Mouse (Mus musculus): ENCODE measurements at regions not wholly inside any gene's neighbourhood (a gene's known extent, or its start where the extent isn't known, plus 50 kb on each side); places are given as distances from the start of the nearest gene placed in this dataset.
A peak's percentile ranks its signal among the peaks of the same experiment; 100 is the strongest.
"Not testable (repeated sequence)": the region's sequence is repeated elsewhere in the genome, so short reads cannot be mapped to it uniquely, and the experiment has no call there.

- WGBS: 84% methylated on average over 9 of the region's 9 CpGs
- H3K4me3 ChIP-seq (ENCODE audit: low read length); H3K4me2 ChIP-seq (ENCODE audit: low read length); H3K9me3 ChIP-seq (ENCODE audit: control insufficient read depth, low read length); H3K4me1 ChIP-seq (ENCODE audit: control insufficient read depth, insufficient read depth, low read depth, low read length); H3K36me3 ChIP-seq (ENCODE audit: control insufficient read depth, insufficient read depth, low read length); H3K27me3 ChIP-seq (replicated peaks; ENCODE audit: control insufficient read depth, insufficient read depth, low read length); H3K27ac ChIP-seq (ENCODE audit: low read depth, low read length); H3K9ac ChIP-seq (ENCODE audit: low read depth, low read length): not testable (repeated sequence)
- peak; percentile 87 for ATAC-seq
These were observed 95.1 kb downstream of the Stard3nl start for GRCm38 (mm10) chr13:19300320-19301011.

- WGBS: 88% methylated on average over 1 of the region's 1 CpGs
- Histone ChIP-seq H3K36me3 (ENCODE audit: control insufficient read depth, insufficient read depth, low read length) (no peaks in the 10 kb centered on the region), H3K27me3 (replicated peaks; ENCODE audit: control insufficient read depth, insufficient read depth, low read length) (no peaks in the 10 kb centered on the region), H3K4me3 (ENCODE audit: low read length) (no peak overlapping the region), H3K4me2 (ENCODE audit: low read length) (no peak overlapping the region), H3K27ac (ENCODE audit: low read depth, low read length) (no peak overlapping the region), H3K4me1 (ENCODE audit: control insufficient read depth, insufficient read depth, low read depth, low read length) (no peaks in the 10 kb centered on the region), H3K9ac (ENCODE audit: low read depth, low read length) (no peak overlapping the region), H3K9me3 (ENCODE audit: control insufficient read depth, low read length) (no peaks in the 10 kb centered on the region)
- no peak for ATAC-seq
These were observed 99.3 kb downstream of the Stard3nl start for GRCm38 (mm10) chr13:19296325-19296724.

GRCm38 (mm10) chr13:19293041-19293440 lies 102.6 kb downstream of the Stard3nl start:
- Histone ChIP-seq H3K4me3 (ENCODE audit: low read length) (no peak overlapping the region), H3K27me3 (replicated peaks; ENCODE audit: control insufficient read depth, insufficient read depth, low read length) (no peaks in the 10 kb centered on the region), H3K4me2 (ENCODE audit: low read length) (no peak overlapping the region), H3K36me3 (ENCODE audit: control insufficient read depth, insufficient read depth, low read length) (no peaks in the 10 kb centered on the region), H3K9me3 (ENCODE audit: control insufficient read depth, low read length) (no peaks in the 10 kb centered on the region), H3K9ac (ENCODE audit: low read depth, low read length) (no peak overlapping the region), H3K4me1 (ENCODE audit: control insufficient read depth, insufficient read depth, low read depth, low read length) (no peaks in the 10 kb centered on the region), H3K27ac (ENCODE audit: low read depth, low read length) (no peak overlapping the region)
- ATAC-seq: no peak
- WGBS: 44% methylated on average over 2 of the region's 2 CpGs

- no peak for ATAC-seq
- no peak overlapping the region for H3K9ac ChIP-seq (ENCODE audit: low read depth, low read length)
- 76% methylated on average over 1 of the region's 1 CpGs for WGBS
These were observed 112.4 kb downstream of the Stard3nl start for GRCm38 (mm10) chr13:19283161-19283560.

DNA sequence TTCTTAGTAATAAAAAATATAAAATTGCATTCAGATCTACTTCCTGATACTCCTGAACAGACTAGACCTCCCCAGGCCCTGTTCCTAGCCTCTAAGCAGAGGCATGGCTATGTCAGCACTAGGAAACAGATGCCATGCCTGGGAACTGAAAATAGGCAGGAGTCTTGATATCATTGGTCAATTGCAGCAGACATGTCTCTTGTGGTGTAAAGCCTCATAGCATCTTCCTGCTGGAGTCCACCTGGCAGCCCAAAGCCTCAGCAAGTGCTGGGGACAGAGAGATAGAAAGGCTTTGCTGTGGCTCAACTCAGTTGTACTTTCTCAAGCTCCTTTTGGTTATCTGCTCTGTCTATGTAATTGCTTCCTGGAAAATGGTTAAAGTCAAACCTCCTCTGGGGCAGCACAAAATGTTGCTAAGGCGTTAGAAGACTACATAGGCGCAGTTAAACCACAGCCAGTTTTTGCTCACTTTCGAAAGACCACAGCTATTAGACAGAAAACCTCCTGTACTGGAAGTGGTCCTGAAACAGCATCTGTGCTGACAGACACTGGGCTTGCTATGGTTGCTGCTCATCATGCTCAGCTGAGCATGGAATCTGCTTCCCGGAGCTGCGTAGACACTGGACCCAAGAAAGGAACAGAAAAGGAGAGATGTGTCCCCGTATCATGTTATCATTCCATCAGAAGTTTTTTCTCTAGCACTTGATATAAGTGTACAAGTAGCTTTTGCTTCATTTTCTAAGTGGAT lies 122.9 kb downstream of the Stard3nl start:
- H3K4me3 ChIP-seq (ENCODE audit: low read length); H3K27ac ChIP-seq (ENCODE audit: low read depth, low read length); H3K9ac ChIP-seq (ENCODE audit: low read depth, low read length); H3K4me1 ChIP-seq (ENCODE audit: control insufficient read depth, insufficient read depth, low read depth, low read length); H3K4me2 ChIP-seq (ENCODE audit: low read length); H3K36me3 ChIP-seq (ENCODE audit: control insufficient read depth, insufficient read depth, low read length); H3K9me3 ChIP-seq (ENCODE audit: control insufficient read depth, low read length); H3K27me3 ChIP-seq (replicated peaks; ENCODE audit: control insufficient read depth, insufficient read depth, low read length): not testable (repeated sequence)
- peak; percentile 65; the same call in 1 of the 2 replicates for ATAC-seq
- WGBS: 82% methylated on average over 6 of the region's 6 CpGs

More at GRCm38 (mm10) chr13:19283161-19283560, 112.4 kb downstream of the Stard3nl start:
- Histone ChIP-seq H3K36me3 (ENCODE audit: control insufficient read depth, insufficient read depth, low read length) (no peaks in the 10 kb centered on the region), H3K4me2 (ENCODE audit: low read length) (no peak overlapping the region), H3K27me3 (replicated peaks; ENCODE audit: control insufficient read depth, insufficient read depth, low read length) (no peaks in the 10 kb centered on the region), H3K27ac (ENCODE audit: low read depth, low read length) (no peak overlapping the region), H3K9me3 (ENCODE audit: control insufficient read depth, low read length) (no peaks in the 10 kb centered on the region), H3K4me1 (ENCODE audit: control insufficient read depth, insufficient read depth, low read depth, low read length) (no peaks in the 10 kb centered on the region), H3K4me3 (ENCODE audit: low read length) (no peak overlapping the region)

GRCm38 (mm10) chr13:19264996-19265395 lies 130.6 kb downstream of the Stard3nl start:
- not testable (repeated sequence) for H3K9ac ChIP-seq (ENCODE audit: low read depth, low read length); H3K4me3 ChIP-seq (ENCODE audit: low read length); H3K36me3 ChIP-seq (ENCODE audit: control insufficient read depth, insufficient read depth, low read length); ATAC-seq; H3K27ac ChIP-seq (ENCODE audit: low read depth, low read length); H3K4me1 ChIP-seq (ENCODE audit: control insufficient read depth, insufficient read depth, low read depth, low read length); H3K27me3 ChIP-seq (replicated peaks; ENCODE audit: control insufficient read depth, insufficient read depth, low read length); H3K4me2 ChIP-seq (ENCODE audit: low read length); H3K9me3 ChIP-seq (ENCODE audit: control insufficient read depth, low read length)
- WGBS: 92% methylated on average over 10 of the region's 12 CpGs

GRCm38 (mm10) chr13:19246558-19246957 lies 149.0 kb downstream of the Stard3nl start:
- WGBS: 80% methylated on average over 6 of the region's 7 CpGs
- not testable (repeated sequence) for H3K27me3 ChIP-seq (replicated peaks; ENCODE audit: control insufficient read depth, insufficient read depth, low read length); ATAC-seq

GRCm38 (mm10) chr13:19242580-19242979 lies 153.0 kb downstream of the Stard3nl start:
- H3K4me2 ChIP-seq (ENCODE audit: low read length); H3K9me3 ChIP-seq (ENCODE audit: control insufficient read depth, low read length); H3K9ac ChIP-seq (ENCODE audit: low read depth, low read length); H3K27ac ChIP-seq (ENCODE audit: low read depth, low read length); H3K4me3 ChIP-seq (ENCODE audit: low read length); H3K27me3 ChIP-seq (replicated peaks; ENCODE audit: control insufficient read depth, insufficient read depth, low read length); H3K36me3 ChIP-seq (ENCODE audit: control insufficient read depth, insufficient read depth, low read length); H3K4me1 ChIP-seq (ENCODE audit: control insufficient read depth, insufficient read depth, low read depth, low read length); ATAC-seq: not testable (repeated sequence)
- WGBS: 64% methylated on average over 4 of the region's 4 CpGs

More at GRCm38 (mm10) chr13:19246558-19246957, 149.0 kb downstream of the Stard3nl start:
- not testable (repeated sequence) for H3K9ac ChIP-seq (ENCODE audit: low read depth, low read length); H3K9me3 ChIP-seq (ENCODE audit: control insufficient read depth, low read length); H3K4me1 ChIP-seq (ENCODE audit: control insufficient read depth, insufficient read depth, low read depth, low read length); H3K36me3 ChIP-seq (ENCODE audit: control insufficient read depth, insufficient read depth, low read length); H3K4me2 ChIP-seq (ENCODE audit: low read length); H3K27ac ChIP-seq (ENCODE audit: low read depth, low read length); H3K4me3 ChIP-seq (ENCODE audit: low read length)

- H3K9ac ChIP-seq (ENCODE audit: low read depth, low read length): no peak overlapping the region
These were observed 159.3 kb downstream of the Stard3nl start for GRCm38 (mm10) chr13:19236340-19236739.

More at GRCm38 (mm10) chr13:19236340-19236739, 159.3 kb downstream of the Stard3nl start:
- H3K4me2 ChIP-seq (ENCODE audit: low read length): no peak overlapping the region
- no peaks in the 10 kb centered on the region for H3K36me3 ChIP-seq (ENCODE audit: control insufficient read depth, insufficient read depth, low read length)
- H3K27me3 ChIP-seq (replicated peaks; ENCODE audit: control insufficient read depth, insufficient read depth, low read length): no peaks in the 10 kb centered on the region
- ATAC-seq: no peak
- no peaks in the 10 kb centered on the region for H3K9me3 ChIP-seq (ENCODE audit: control insufficient read depth, low read length)
- no peaks in the 10 kb centered on the region for H3K4me1 ChIP-seq (ENCODE audit: control insufficient read depth, insufficient read depth, low read depth, low read length)
- no peak overlapping the region for H3K27ac ChIP-seq (ENCODE audit: low read depth, low read length)
- H3K4me3 ChIP-seq (ENCODE audit: low read length): no peak overlapping the region

All from hindbrain, embryonic 16.5 days (tissue).